Comparison of ENCODE assay signal across 19 mouse cellular contexts in the genomic region with DNA sequence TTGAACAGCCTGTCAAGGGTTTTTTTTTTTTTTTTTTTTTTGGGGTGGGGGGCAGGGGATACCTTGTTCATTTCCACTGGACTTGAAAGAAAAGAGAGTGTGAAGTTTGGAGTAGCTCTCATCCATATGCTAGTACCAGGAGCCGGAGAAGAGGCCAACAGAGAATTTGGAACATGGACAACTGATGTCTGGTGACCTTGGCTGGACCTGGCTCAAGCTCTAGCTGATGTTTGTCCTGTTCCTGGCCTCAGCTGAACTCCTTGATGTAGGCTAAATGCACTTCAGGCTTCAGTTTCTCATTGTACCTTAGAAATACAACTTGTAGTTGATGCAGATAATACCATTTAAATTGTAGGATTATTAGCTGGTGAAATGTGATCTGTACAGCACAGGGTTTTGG. TPM values are rescaled to one million over a fixed set of nuclear protein-coding genes. Genes with fewer than 3 reads are reported as not detected.
A peak's percentile ranks its signal among the peaks of the same experiment; 100 is the strongest.
DNase-seq lines count a peak whose midpoint lies in the region; ATAC-seq and TF ChIP-seq lines count a peak whose summit lies in the region.
"Had no signal": no experiment of that assay in that cellular context is flagged by ENCODE, and none has a peak within 500 bp of the region (broad histone marks: within the 10 kb centered on the region; RNA-seq: fewer than 3 reads in every experiment).

No protein-coding gene starts in this region.

- H3K27me3 ChIP-seq in liver, adult 2 months (ENCODE audit: control insufficient read depth, insufficient read depth, low read length), result no peaks in the 10 kb centered on the region
- H3K27me3 ChIP-seq in liver, postnatal 0 days (ENCODE audit: insufficient read depth, low read length), result no peaks in the 10 kb centered on the region
- H3K27me3 ChIP-seq: embryonic facial prominence, embryonic 13.5 days; hindbrain, embryonic 13.5 days; midbrain, embryonic 13.5 days; neural tube, embryonic 15.5 days had no signal

- H3K9me3 ChIP-seq in liver, postnatal 0 days (ENCODE audit: low read length), result no peaks in the 10 kb centered on the region
- H3K9me3 ChIP-seq: embryonic facial prominence, embryonic 13.5 days; hindbrain, embryonic 13.5 days; midbrain, embryonic 13.5 days; neural tube, embryonic 15.5 days had no signal

- no peak overlapping the region for H3K4me3 ChIP-seq in liver, adult 2 months (ENCODE audit: insufficient read depth, low read depth, low read length)
- H3K4me3 ChIP-seq in liver, postnatal 0 days (ENCODE audit: low read depth, low read length), result no peak overlapping the region
- H3K4me3 ChIP-seq: embryonic facial prominence, embryonic 13.5 days; hindbrain, embryonic 13.5 days; midbrain, embryonic 13.5 days; myocyte; neural tube, embryonic 15.5 days had no signal

- ATAC-seq in liver, postnatal 0 days, result no peak
- ATAC-seq: forebrain, embryonic 16.5 days; midbrain, embryonic 13.5 days had no signal

- H3K36me3 ChIP-seq in liver, adult 2 months (ENCODE audit: control insufficient read depth, insufficient read depth, low read length), result no peaks in the 10 kb centered on the region
- H3K36me3 ChIP-seq in liver, postnatal 0 days (replicated peaks; ENCODE audit: insufficient read depth, low read length), result no peaks in the 10 kb centered on the region
- H3K36me3 ChIP-seq: hindbrain, embryonic 13.5 days; midbrain, embryonic 13.5 days; neural tube, embryonic 15.5 days had no signal

- no peak overlapping the region for H3K9ac ChIP-seq in liver, adult 2 months (ENCODE audit: low read depth, low read length)
- H3K9ac ChIP-seq in liver, postnatal 0 days (replicated peaks), result no peak overlapping the region
- H3K9ac ChIP-seq: embryonic facial prominence, embryonic 13.5 days; hindbrain, embryonic 13.5 days; lung, embryonic 14.5 days; midbrain, embryonic 13.5 days; neural tube, embryonic 15.5 days had no signal

- peaks cover 13% of the 10 kb centered on the region; the same call in 1 of the 2 replicates for H3K79me2 ChIP-seq in liver, adult 2 months (ENCODE audit: control insufficient read depth, insufficient read depth, low read length)

- no peak for TF ChIP-seq POLR2A in liver, adult 2 months (IDR thresholded peaks at IDR 0.05; ENCODE audit: extremely low read depth, insufficient read depth, low read length)

- WGBS in liver, adult 2 months, result 18% methylated on average over 1 of the region's 1 CpGs
- WGBS in liver, postnatal 0 days (ENCODE audit: insufficient replicate concordance), result 56% methylated on average over 1 of the region's 1 CpGs

- TF ChIP-seq CTCF in liver, adult 2 months (IDR thresholded peaks at IDR 0.05; ENCODE audit: low read depth, low read length), result no peak
- TF ChIP-seq CTCF in liver, postnatal 0 days (IDR thresholded peaks at IDR 0.05; ENCODE audit: low read depth), result no peak

- H3K4me2 ChIP-seq in liver, postnatal 0 days (ENCODE audit: low read depth, low read length), result no peak overlapping the region
- H3K4me2 ChIP-seq: embryonic facial prominence, embryonic 13.5 days; hindbrain, embryonic 13.5 days; liver, embryonic 11.5 days; lung, embryonic 14.5 days; midbrain, embryonic 13.5 days; neural tube, embryonic 15.5 days had no signal

- peaks cover 16% of the 10 kb centered on the region for H3K4me1 ChIP-seq in liver, adult 2 months (ENCODE audit: control insufficient read depth, insufficient read depth, low read length)
- H3K4me1 ChIP-seq in liver, postnatal 0 days (ENCODE audit: insufficient read depth), result no peaks in the 10 kb centered on the region; the same call in 1 of the 2 replicates
- H3K4me1 ChIP-seq: embryonic facial prominence, embryonic 13.5 days; midbrain, embryonic 13.5 days had no signal

- peak; percentile 36 for DNase-seq in cerebellum, adult 8-10 months
- no peak for DNase-seq in cerebellum, postnatal 4 days (ENCODE audit: low spot score in 2 of 2)
- peak; percentile 74 for DNase-seq in liver, adult 2 months (ENCODE audit: extremely low read depth, low read depth, low spot score)
- DNase-seq in liver, postnatal 0 days, result no peak
- DNase-seq in cerebellum, adult 9-10 months, result peak; percentile 71
- no peak for DNase-seq in left cerebral cortex, postnatal 25 days (ENCODE audit: low spot score in 2 of 2)
- no peak for DNase-seq in left cerebral cortex, adult 11 months (ENCODE audit: low spot score)
- DNase-seq: kidney, adult 9 months; layer of hippocampus, postnatal 36 days; left cerebral cortex, postnatal 4 days; lung, embryonic 14.5 days; thymus, postnatal 4 days had no signal

- intact Hi-C loops in left cerebral cortex, postnatal 25 days (cut with DNase I), result no loop called here

- no peak overlapping the region for H3K27ac ChIP-seq in liver, adult 2 months (replicated peaks; ENCODE audit: insufficient read depth, low read depth, low read length)
- no peak overlapping the region for H3K27ac ChIP-seq in liver, postnatal 0 days (ENCODE audit: low read depth)
- H3K27ac ChIP-seq: embryonic facial prominence, embryonic 13.5 days; hindbrain, embryonic 13.5 days; midbrain, embryonic 13.5 days; neural tube, embryonic 15.5 days had no signal

- no peak for TF ChIP-seq EP300 in liver, postnatal 0 days (IDR thresholded peaks at IDR 0.05; ENCODE audit: low read depth)

RNA-seq across cellular contexts. Expression of a gene that starts 56.5 kb away (rescaled TPM):
- total RNA-seq in liver, adult 2 months (2014; rRNA removed), result 25.4 and 26.6 TPM in 2 replicates
- polyA plus RNA-seq in liver, adult 2 months (2012; rRNA removed), result 17.0 and 19.9 TPM in 2 replicates
- polyA plus RNA-seq in liver, postnatal 0 days (2015; fragmentation: Nextera tagmentation; extraction: Ambion mirVana), result 14.2 and 17.8 TPM in 2 replicates
- total RNA-seq in left cerebral cortex, postnatal 25 days (2021), result 100 to 1,000 TPM; 263 to 279 TPM

Comparison
In these comparisons a context has a peak if more than half of its experiments do, and no peak if none do; other contexts are left out.
1. DNase-seq: peak in cerebellum, adult 8-10 months (single experiment), liver, adult 2 months (single experiment) and cerebellum, adult 9-10 months (single experiment); none in cerebellum, postnatal 4 days (0 of 2), liver, postnatal 0 days (single experiment), left cerebral cortex, postnatal 25 days (0 of 2) and left cerebral cortex, adult 11 months (single experiment).